Mouse (Mus musculus) embryonic facial prominence, embryonic 13.5 days (tissue): ENCODE measurements around the gene Ankrd17. TPM values are rescaled to one million over a fixed set of nuclear protein-coding genes. Genes with fewer than 3 reads are reported as not detected.
A peak's percentile ranks its signal among the peaks of the same experiment; 100 is the strongest.

Experiments used
- ATAC-seq: fragments of 200-750 bp; cut with Nextera tagmentation; 2 replicates; pipeline ENCODE4 v1.8.0; 2017; ENCODE audit warnings: low read depth; ENCODE audit not compliant: insufficient number of reproducible peaks, insufficient read depth, low FRiP score, low TSS enrichment
- H3K27ac ChIP-seq: fragments of 300-500 bp; sonication (generic); 2 replicates; pipeline ENCODE4 v1.5.1; 2015; ENCODE audit warnings: moderate library complexity, mild to moderate bottlenecking, inconsistent platforms
- H3K27me3 ChIP-seq: fragments of 300-500 bp; sonication (generic); 2 replicates; pipeline ENCODE4 v1.6.1; 2015; ENCODE audit warnings: mild to moderate bottlenecking, inconsistent platforms
- H3K36me3 ChIP-seq: fragments of 300-500 bp; sonication (generic); 2 replicates; pipeline ENCODE4 v1.6.1; 2015; ENCODE audit warnings: mild to moderate bottlenecking, inconsistent platforms
- H3K4me1 ChIP-seq: fragments of 300-500 bp; sonication (generic); 2 replicates; pipeline ENCODE4 v1.6.1; 2015; ENCODE audit warnings: inconsistent platforms
- H3K4me2 ChIP-seq: fragments of 300-500 bp; sonication (generic); 2 replicates; pipeline ENCODE4 v1.6.1; 2015; ENCODE audit warnings: moderate library complexity, mild to moderate bottlenecking, inconsistent platforms
- H3K4me3 ChIP-seq: fragments of 300-500 bp; sonication (generic); 2 replicates; pipeline ENCODE4 v1.5.1; 2015; ENCODE audit warnings: mild to moderate bottlenecking, inconsistent platforms
- H3K9ac ChIP-seq: fragments of 300-500 bp; sonication (generic); 2 replicates; pipeline ENCODE4 v1.6.1; 2015; ENCODE audit warnings: mild to moderate bottlenecking, inconsistent platforms
- H3K9me3 ChIP-seq: fragments of 300-500 bp; sonication (generic); 2 replicates; pipeline ENCODE4 v1.6.1; 2016; ENCODE audit warnings: inconsistent platforms
- WGBS: fragments of 180-500 bp; shearing (Covaris S2); methylation state at CpG from one replicate; pipeline ENCODE4 v1.1.7; 2015; ENCODE audit warnings: mixed read lengths; 5-methylcytosine and 5-hydroxymethylcytosine counted together
- polyA plus RNA-seq: library from polyadenylated mRNA; unstranded; fragments of >200 nt; fragmentation: Nextera tagmentation; extraction: Ambion mirVana; gene quantifications from 2 replicates; pipeline ENCODE4 v1.2.1, GENCODE M21; 2015

The Ankrd17 gene
- polyA plus RNA-seq, 1 experiment from 2014 or later: 31.5 TPM

DNA sequence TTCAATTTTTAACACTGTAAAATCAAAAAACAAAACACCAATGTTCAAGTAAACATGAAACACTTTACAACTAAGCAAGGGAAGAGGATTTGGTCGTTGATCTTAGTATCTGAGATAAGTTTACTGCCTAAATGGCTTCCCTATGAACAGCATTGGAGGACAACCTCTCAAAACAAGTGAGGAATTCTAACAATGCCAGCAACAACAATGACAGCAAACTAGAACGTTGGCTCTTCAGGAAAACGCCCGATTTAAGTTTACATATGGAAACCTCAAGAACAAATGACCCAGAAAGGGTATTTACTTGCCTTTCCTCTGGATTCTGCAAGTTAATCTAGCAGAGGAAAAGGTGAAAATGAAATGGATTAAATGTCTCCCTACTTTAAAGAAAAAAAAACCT lies 121.0 kb downstream of the Ankrd17 start:
- no peak for ATAC-seq
- no peak overlapping the region for H3K4me3 ChIP-seq
- H3K27ac ChIP-seq: no peak overlapping the region
- no peak overlapping the region for H3K9ac ChIP-seq
- H3K36me3 ChIP-seq: peaks cover 77% of the 10 kb centered on the region
- H3K4me2 ChIP-seq: no peak overlapping the region
- WGBS: 74% methylated on average over 4 of the region's 4 CpGs
- no peaks in the 10 kb centered on the region for H3K27me3 ChIP-seq
- no peaks in the 10 kb centered on the region for H3K4me1 ChIP-seq
- no peaks in the 10 kb centered on the region for H3K9me3 ChIP-seq

DNA sequence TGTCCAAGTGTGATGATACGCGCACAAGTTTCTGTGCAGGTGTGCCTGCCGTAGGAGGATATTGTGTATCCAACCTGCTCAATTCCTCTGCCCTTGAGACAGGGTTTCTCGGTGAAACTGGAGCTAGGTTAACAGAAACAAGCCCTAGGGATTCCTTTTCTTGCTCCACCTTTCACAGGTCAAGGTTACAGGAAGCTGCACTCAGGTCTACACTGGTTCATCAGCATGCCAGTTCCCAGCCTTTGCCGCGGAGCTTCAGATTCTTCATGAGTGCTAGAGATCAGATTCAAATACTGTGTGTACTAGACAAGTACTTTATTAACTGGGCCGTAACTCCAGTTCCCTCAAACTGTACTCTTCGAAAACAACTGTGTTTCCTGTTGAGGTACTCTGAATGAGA lies 131.2 kb downstream of the Ankrd17 start:
- WGBS: 94% methylated on average over 8 of the region's 8 CpGs

DNA sequence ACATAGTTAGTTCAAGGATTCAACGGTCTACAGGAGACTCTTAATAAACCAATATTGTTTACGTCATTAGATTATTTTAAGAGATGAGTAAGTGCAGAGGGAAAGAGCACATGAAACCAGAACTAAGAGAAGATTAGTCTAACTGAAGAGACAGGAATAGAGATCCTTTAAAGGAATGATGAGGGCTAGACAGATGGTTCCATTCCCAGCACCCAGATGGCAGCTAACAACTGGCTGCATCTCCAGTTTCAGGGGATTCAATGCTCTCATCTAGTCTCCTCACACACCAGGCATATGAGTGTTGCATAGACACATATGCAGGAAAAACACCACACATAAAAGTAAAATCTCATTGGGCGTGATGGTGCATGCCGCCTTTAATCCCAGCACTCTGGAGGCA lies 133.1 kb downstream of the Ankrd17 start:
- no peak overlapping the region for H3K27ac ChIP-seq
- H3K27me3 ChIP-seq: no peaks in the 10 kb centered on the region
- no peaks in the 10 kb centered on the region for H3K4me1 ChIP-seq
- ATAC-seq: no peak
- no peak overlapping the region for H3K9ac ChIP-seq
- no peaks in the 10 kb centered on the region for H3K9me3 ChIP-seq
- no peak overlapping the region for H3K4me3 ChIP-seq
- H3K4me2 ChIP-seq: no peak overlapping the region
- WGBS: 95% methylated on average over 4 of the region's 4 CpGs
- peaks cover 88% of the 10 kb centered on the region for H3K36me3 ChIP-seq

More for the DNA sequence above, 131.2 kb downstream of the Ankrd17 start:
- Histone ChIP-seq H3K9me3 (no peaks in the 10 kb centered on the region), H3K4me2 (no peak overlapping the region), H3K4me3 (no peak overlapping the region), H3K9ac (no peak overlapping the region), H3K36me3 (peaks cover 86% of the 10 kb centered on the region), H3K27me3 (no peaks in the 10 kb centered on the region), H3K27ac (no peak overlapping the region), H3K4me1 (no peaks in the 10 kb centered on the region)
- ATAC-seq: no peak

DNA sequence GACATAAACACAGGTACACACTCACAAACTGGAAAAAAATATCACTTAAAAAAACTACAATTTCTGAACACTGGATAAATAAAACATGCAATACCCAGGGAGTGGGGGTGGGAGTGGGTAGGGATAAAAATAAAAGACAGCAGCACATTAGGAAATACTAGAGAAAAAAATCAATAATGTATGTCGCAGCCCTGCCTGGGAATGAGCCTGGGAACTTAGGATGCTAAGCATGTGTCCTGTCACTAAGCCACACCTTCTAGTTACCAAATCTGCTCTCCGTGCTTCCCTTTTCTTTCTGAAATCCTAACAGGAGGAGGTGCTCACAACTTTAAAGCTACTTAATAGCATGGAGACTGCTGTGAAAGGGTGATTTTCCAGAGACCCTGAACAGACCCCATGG lies 136.6 kb downstream of the Ankrd17 start:
- Histone ChIP-seq H3K27me3 (no peaks in the 10 kb centered on the region), H3K9ac (no peak overlapping the region), H3K4me3 (no peak overlapping the region), H3K4me2 (no peak overlapping the region), H3K27ac (no peak overlapping the region), H3K9me3 (no peaks in the 10 kb centered on the region), H3K36me3 (peaks cover 74% of the 10 kb centered on the region), H3K4me1 (no peaks in the 10 kb centered on the region)
- ATAC-seq: no peak
- WGBS: 92% methylated on average over 2 of the region's 2 CpGs

DNA sequence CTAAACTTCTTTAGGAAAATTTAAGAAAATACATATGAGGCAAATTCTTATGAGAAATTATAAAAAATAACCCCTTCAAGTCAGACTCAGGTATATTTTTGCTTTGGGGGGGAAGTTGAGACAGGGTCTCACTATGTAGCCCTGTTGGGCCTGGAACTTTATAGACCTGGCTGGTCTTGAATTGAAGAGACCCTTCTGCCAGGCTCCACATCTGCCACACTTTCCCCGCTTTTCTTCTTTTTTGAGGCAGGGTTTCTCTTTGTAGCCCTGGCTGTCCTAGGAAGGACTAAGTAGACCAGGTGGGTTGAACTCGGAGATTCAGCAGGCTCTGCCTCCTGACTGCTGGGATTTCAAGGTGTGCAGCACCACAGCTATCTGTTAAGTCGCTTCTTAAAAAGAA lies 139.7 kb downstream of the Ankrd17 start:
- H3K36me3 ChIP-seq: peaks cover 54% of the 10 kb centered on the region
- H3K4me3 ChIP-seq: no peak overlapping the region
- H3K9me3 ChIP-seq: no peaks in the 10 kb centered on the region
- H3K4me1 ChIP-seq: peaks cover 8% of the 10 kb centered on the region
- no peak for ATAC-seq
- WGBS: 97% methylated on average over 3 of the region's 3 CpGs
- no peak overlapping the region for H3K9ac ChIP-seq
- H3K27me3 ChIP-seq: no peaks in the 10 kb centered on the region
- H3K27ac ChIP-seq: no peak overlapping the region
- H3K4me2 ChIP-seq: no peak overlapping the region

DNA sequence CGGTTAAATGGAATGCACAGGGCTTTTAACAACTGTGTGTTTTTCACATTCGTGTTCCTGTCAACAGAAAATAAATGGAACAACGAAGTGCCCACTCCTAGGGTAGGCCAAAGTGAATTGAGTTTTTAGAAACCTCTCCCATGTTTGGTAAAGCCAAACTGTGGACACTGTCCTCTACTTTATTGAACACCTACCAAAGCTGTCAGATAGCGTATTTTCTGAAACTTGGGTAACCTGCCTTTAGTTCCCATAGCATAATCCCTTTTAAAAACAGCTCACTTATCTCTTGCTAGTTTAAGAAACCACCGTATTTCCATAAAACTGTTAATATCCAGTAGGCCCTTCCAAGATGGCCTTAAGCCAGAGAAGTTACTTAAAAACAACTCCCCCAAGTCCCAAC lies 141.6 kb downstream of the Ankrd17 start:
- no peaks in the 10 kb centered on the region for H3K27me3 ChIP-seq
- H3K27ac ChIP-seq: no peak overlapping the region
- peaks cover 8% of the 10 kb centered on the region for H3K4me1 ChIP-seq
- ATAC-seq: no peak
- H3K36me3 ChIP-seq: peaks cover 55% of the 10 kb centered on the region
- H3K4me2 ChIP-seq: peak overlapping the region; percentile 60
- H3K9ac ChIP-seq: no peak overlapping the region
- H3K4me3 ChIP-seq: peak overlapping the region; percentile 91; the same call in 1 of the 2 replicates
- no peaks in the 10 kb centered on the region for H3K9me3 ChIP-seq
- WGBS: 84% methylated on average over 5 of the region's 5 CpGs

DNA sequence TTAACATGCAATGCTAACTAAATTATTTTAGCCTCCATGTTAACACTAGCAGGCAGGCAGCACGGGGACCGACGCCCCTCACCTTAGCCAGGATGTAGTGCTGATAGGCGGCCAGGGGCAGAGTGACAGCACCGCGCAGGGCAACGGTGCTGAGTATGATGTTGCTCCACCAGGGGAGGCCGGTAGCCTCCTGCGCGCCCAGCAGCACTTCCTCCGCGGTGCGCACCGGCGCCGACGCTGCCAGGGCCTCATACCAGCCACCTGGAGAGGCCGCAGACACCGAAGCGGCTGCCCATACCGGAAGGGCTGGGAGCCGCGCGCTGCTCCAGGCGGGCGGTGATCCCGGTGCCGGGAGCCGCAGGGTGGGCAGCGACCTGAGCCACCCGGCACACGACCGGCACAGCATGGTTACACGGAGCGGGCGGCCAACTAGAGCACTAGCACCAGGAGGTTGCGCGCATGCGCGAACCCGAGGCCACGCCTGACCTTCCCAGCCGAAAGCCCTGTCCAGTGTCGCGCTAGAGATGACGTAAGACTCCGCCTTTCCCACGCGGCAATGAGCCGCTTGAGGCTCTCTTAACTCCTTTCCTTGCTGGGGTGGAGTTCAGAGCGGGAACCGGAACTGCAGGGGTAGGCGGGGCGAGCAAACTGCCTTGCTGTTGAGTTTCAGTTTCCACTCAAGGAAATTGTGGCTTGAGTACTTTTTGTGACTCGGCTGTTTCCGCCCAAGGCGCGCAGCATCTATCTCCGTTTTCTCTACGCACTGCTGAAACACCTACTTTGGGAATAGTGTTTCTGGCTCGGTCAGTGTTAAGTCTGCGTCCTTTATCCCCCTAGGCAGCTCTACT lies 142.6 kb downstream of the Ankrd17 start, which contains the start of gene Cox18:
Cox18 (minus strand) TSS at position 468 of the 848 bp plus-strand sequence.
- no peaks in the 10 kb centered on the region for H3K9me3 ChIP-seq
- WGBS: under 1% methylated on average over 62 of the region's 62 CpGs
- H3K4me1 ChIP-seq: peaks cover 8% of the 10 kb centered on the region
- peak within 1 kb of the TSS; percentile 91 for H3K9ac ChIP-seq
- H3K4me2 ChIP-seq: peak within 1 kb of the TSS; percentile 60
- ATAC-seq: peak; percentile 95
- peaks cover 51% of the 10 kb centered on the region for H3K36me3 ChIP-seq
- H3K4me3 ChIP-seq: peak within 1 kb of the TSS; percentile 91
- H3K27me3 ChIP-seq: no peaks in the 10 kb centered on the region
- H3K27ac ChIP-seq: peak within 1 kb of the TSS; percentile 91

DNA sequence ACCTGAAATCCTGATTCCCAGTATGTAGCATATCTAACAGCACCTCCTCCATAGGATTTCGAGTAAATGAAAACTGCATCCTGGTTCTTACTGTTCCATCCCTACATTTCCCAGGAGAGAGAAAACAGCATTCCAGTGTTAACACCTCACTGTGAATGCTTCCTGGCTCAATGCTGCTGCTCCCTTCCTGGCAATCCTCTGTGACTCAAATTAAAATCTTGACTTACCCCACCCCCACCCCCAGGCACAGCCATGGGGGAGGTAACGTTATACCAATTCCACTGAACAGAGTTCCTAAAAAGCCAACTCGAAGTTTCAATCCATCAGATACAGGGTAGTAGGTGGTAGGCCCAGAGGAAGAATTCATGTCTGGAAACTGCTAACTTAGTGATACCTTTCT lies 143.4 kb downstream of the Ankrd17 start:
- H3K9ac ChIP-seq: peak overlapping the region; percentile 91
- H3K9me3 ChIP-seq: no peaks in the 10 kb centered on the region
- H3K4me3 ChIP-seq: peak overlapping the region; percentile 91
- peak overlapping the region; percentile 60 for H3K4me2 ChIP-seq
- H3K27ac ChIP-seq: no peak overlapping the region
- ATAC-seq: no peak
- H3K4me1 ChIP-seq: peaks cover 8% of the 10 kb centered on the region
- H3K27me3 ChIP-seq: no peaks in the 10 kb centered on the region
- 24% methylated on average over 3 of the region's 3 CpGs for WGBS
- peaks cover 53% of the 10 kb centered on the region for H3K36me3 ChIP-seq

DNA sequence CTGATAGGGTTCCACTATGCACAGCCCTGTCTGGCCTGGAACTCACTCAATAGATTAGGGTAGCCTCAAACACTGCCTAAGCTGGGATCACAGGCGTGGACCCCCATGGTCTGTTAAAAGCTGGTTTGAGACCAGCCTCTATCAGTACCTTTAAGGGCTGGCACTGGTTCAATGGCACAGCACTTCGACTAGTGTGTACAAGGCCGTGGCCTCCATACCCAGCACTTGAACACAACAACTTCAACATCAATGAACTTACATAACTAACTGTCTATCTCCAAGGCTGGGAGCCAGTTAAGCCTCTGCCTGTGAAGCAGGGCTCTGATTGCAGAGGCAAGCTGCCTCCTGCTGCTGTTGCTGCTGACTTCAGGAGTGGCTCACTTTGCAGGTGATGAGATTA lies 148.6 kb downstream of the Ankrd17 start:
- Histone ChIP-seq H3K9me3 (no peaks in the 10 kb centered on the region), H3K9ac (no peak overlapping the region), H3K27ac (no peak overlapping the region), H3K4me1 (peaks cover 5% of the 10 kb centered on the region), H3K36me3 (peaks cover 76% of the 10 kb centered on the region), H3K4me3 (no peak overlapping the region), H3K27me3 (no peaks in the 10 kb centered on the region), H3K4me2 (no peak overlapping the region)
- 94% methylated on average over 3 of the region's 3 CpGs for WGBS
- no peak for ATAC-seq

DNA sequence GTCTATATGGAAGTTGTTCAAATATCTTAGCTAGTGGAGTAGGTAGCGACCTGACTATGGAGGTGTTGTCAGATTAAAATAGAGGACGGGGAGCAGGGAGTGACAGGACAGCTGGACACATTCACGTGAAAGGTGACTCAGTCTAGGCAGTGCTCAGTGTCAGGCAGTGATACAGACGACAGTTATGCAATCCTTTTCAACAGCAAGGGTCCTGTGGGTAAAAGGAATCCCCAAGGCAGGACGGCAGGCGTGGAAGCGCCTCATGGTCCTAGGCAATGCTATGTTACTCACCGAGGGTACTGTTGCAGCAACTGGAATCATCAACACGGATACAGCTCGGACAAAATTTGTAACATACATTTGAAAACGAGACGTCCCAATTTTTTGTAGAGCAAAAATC lies 149.2 kb downstream of the Ankrd17 start:
- H3K9me3 ChIP-seq: no peaks in the 10 kb centered on the region
- no peak overlapping the region for H3K9ac ChIP-seq
- H3K27ac ChIP-seq: no peak overlapping the region
- no peak overlapping the region for H3K4me3 ChIP-seq
- no peak for ATAC-seq
- H3K4me2 ChIP-seq: no peak overlapping the region
- H3K36me3 ChIP-seq: peaks cover 76% of the 10 kb centered on the region
- no peaks in the 10 kb centered on the region for H3K27me3 ChIP-seq
- H3K4me1 ChIP-seq: no peaks in the 10 kb centered on the region
- WGBS: 94% methylated on average over 12 of the region's 12 CpGs

DNA sequence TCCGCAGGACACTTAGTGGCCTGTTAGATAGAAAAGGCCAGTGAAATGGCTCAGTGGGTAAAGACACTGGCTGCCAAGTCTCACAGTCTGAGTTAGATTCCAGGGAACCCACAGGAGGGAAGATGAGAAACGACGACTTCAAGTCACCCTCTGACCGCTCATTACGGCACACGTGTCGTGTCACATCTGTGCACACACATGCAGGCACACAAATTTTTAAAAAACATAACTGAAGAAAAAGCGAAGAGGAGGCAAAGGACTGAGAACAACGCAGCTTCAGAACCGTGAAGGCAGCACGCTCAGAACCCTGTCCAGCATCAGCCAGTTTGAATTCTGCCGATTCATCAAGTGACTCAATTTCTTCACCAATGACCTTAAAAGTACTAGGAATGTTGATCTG lies 153.0 kb downstream of the Ankrd17 start:
- Histone ChIP-seq H3K27ac (no peak overlapping the region), H3K4me3 (no peak overlapping the region), H3K27me3 (no peaks in the 10 kb centered on the region), H3K4me1 (no peaks in the 10 kb centered on the region), H3K4me2 (no peak overlapping the region), H3K9me3 (no peaks in the 10 kb centered on the region), H3K36me3 (peaks cover 45% of the 10 kb centered on the region), H3K9ac (no peak overlapping the region)
- 95% methylated on average over 12 of the region's 12 CpGs for WGBS
- ATAC-seq: no peak

DNA sequence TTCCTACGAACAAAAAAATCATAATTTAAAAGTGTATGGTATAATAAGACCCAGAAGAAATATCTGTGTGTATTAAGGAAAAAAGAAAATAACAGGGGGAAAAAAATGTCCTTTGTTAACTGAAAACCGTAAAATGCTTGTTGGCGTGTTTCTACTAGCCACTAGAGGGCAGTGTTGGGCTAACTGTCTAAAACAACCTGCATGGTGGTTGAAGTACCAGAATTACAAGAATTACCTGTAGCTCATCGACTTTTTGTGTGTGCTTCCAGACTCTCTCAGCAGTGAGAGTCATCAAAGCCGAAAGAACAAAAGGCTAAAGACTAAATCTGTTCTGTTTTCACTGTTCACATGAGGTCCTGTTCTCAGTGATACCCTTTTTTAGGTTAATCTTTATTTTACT lies 163.2 kb downstream of the Ankrd17 start:
- WGBS: 19% methylated on average over 5 of the region's 5 CpGs
- Histone ChIP-seq H3K4me1 (0 out of 2 replicates have a peak, but pooled peaks cover 3% of the 10 kb centered on the region), H3K27me3 (no peaks in the 10 kb centered on the region), H3K9me3 (no peaks in the 10 kb centered on the region), H3K4me3 (no peak overlapping the region), H3K4me2 (no peak overlapping the region), H3K27ac (no peak overlapping the region), H3K36me3 (no peaks in the 10 kb centered on the region), H3K9ac (no peak overlapping the region)
- ATAC-seq: no peak
